Comparison of ENCODE assay signal across 8 mouse cellular contexts in the genomic region with DNA sequence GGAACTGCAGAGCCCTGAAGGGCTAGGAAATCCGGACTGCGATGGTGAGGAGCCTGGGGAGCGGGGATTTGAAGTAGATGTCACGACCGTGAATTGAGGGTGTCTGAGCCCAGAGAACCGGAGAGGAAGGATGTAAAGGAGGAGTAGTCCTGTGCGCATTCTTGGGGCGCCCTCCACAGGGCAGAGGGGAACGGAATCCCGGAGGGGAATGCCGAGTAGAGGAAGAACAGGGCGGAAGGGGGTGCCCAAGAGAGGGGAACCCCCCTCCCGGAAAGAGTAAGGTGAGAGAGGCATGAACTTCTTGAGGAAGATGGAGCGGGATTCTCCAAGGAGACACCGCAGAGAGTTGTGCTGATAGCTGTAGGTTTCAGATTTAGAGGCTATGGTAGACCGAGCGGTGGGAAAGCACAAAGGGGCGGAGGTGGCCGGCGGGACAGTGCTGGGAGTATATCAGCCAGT. TPM values are rescaled to one million over a fixed set of nuclear protein-coding genes. Genes with fewer than 3 reads are reported as not detected.
DNase-seq lines count a peak whose midpoint lies in the region.

No protein-coding gene starts in this region.

- peak overlapping the region; percentile 84 for H3K27ac ChIP-seq in midbrain, embryonic 10.5 days (replicated peaks)

- peak; percentile 67 to 72 for DNase-seq in adrenal gland, adult 18-20 months (ENCODE audit: low spot score in 2 of 2)
- DNase-seq in embryo, embryonic 10 days (ENCODE audit: low spot score), result peak; percentile 66
- peak; percentile 95 for DNase-seq in heart, adult 11 months
- DNase-seq in kidney, adult 11 months, result peak; percentile 25
- DNase-seq in left cerebral cortex, postnatal 4 days, result peak; percentile 69
- peak; percentile 73 for DNase-seq in midbrain, embryonic 10.5 days (ENCODE audit: low spot score)
- peak; percentile 72 to 74 for DNase-seq in right cerebral cortex, postnatal 36 days (ENCODE audit: low spot score in 2 of 2)
- DNase-seq in MN1 (ENCODE audit: low spot score), result no peak

- intact Hi-C loops in left cerebral cortex, postnatal 4 days (cut with DNase I), result loop anchor here (10.0 kb wide), 1 partner anchor 276 kb away; a partner anchor contains a TSS

- H3K4me1 ChIP-seq in midbrain, embryonic 10.5 days, result peaks cover 21% of the 10 kb centered on the region

- no peaks in the 10 kb centered on the region for H3K9me3 ChIP-seq in midbrain, embryonic 10.5 days (replicated peaks)

- WGBS in midbrain, embryonic 10.5 days, result under 1% methylated on average over 20 of the region's 20 CpGs

- peak overlapping the region; percentile 64 for H3K4me3 ChIP-seq in midbrain, embryonic 10.5 days

- H3K36me3 ChIP-seq in midbrain, embryonic 10.5 days, result no peaks in the 10 kb centered on the region

- H3K27me3 ChIP-seq in midbrain, embryonic 10.5 days (ENCODE audit: low read depth, poor library complexity, severe bottlenecking), result peaks cover 7% of the 10 kb centered on the region; the same call in 1 of the 2 replicates

RNA-seq across cellular contexts. Expression of a gene that starts 0.6 kb away (rescaled TPM):
- 10 to 100 TPM; 41.0 to 48.2 TPM for total RNA-seq in adrenal gland, adult 18-20 months (2021)
- 10 to 100 TPM; 37.9 to 44.9 TPM for total RNA-seq in left cerebral cortex, postnatal 4 days (2021)
- 5.3 and 6.4 TPM in 2 replicates for polyA plus RNA-seq in midbrain, embryonic 10.5 days (2016; fragmentation: Nextera tagmentation; extraction: Ambion mirVana)
